Mouse (Mus musculus): Measurements from ENCODE around the gene Bcl9l.
"Not testable (repeated sequence)": the region's sequence is repeated elsewhere in the genome, so short reads cannot be mapped to it uniquely, and the experiment has no call there.

Gene Bcl9l

DNA sequence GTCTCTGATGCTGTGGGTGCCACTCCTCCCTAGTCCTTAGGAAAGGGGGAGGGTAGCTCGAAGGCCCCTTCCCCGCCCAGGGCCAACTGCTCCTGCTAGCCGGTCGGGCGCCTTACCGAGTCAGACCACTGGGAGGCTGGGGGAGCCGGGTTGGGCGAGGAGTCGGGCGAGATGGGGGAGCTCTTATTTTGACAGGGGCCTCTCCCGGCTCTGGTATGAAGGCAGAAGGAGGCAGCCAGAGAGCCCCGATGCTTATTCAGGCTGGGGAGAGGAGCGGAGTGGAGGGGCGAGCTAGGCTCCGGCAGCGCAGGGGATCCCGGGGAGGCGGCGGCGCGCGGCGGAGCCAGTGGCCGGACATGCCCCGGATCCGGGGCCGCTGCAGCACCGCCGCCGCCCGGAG lies at the start of gene Bcl9l:
Gene Bcl9l, plus strand, starts transcription at position 274 of the 400 bp plus-strand sequence.
- ATAC-seq (ENCODE audit: low TSS enrichment): peak; percentile 57

- ATAC-seq (ENCODE audit: low TSS enrichment): no peak
These were observed 46.9 kb upstream of the Bcl9l start for GRCm38 (mm10) chr9:44435747-44436146.

- ATAC-seq (ENCODE audit: low TSS enrichment): no peak
These were observed 41.7 kb upstream of the Bcl9l start, which contains the start of gene Foxr1 for GRCm38 (mm10) chr9:44440961-44441360. Gene Foxr1, minus strand, starts transcription at chr9:44441136.

DNA sequence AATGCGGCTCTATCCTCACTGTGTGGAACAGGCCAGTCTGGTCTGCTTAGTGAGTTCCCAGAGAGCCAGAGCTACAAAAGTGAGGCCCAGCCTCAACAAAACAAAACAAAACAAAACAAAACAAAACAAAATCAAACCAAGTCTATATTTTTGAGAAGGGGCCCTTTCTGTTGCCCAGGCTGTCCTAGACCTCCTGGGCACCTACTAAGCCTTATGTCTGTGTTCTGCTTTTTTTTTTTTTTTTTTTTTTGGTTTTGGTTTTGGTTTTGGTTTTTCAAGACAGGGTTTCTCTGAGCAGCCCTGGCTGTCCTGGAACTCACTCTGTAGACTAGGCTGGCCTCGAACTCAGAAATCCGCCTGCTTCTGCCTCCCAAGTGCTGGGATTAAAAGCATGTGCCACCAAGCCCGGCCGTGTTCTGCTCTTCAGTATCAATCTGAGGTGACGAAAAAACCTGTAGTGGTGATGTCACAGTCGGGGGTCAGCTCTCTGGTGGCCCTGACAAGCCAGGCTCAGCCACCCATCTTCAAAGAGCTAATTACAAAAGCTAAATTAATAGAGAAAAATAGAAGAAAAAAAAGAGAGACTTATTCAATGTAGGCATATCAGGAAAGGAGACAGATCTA lies 38.1 kb upstream of the Bcl9l start:
- ATAC-seq (ENCODE audit: low TSS enrichment): not testable (repeated sequence)

- ATAC-seq (ENCODE audit: low TSS enrichment): no peak
These were observed 32.2 kb upstream of the Bcl9l start for GRCm38 (mm10) chr9:44450387-44450786.

- ATAC-seq (ENCODE audit: low TSS enrichment): peak; percentile 56; the same call in 1 of the 2 replicates
These were observed 28.3 kb upstream of the Bcl9l start for GRCm38 (mm10) chr9:44454132-44454890.

GRCm38 (mm10) chr9:44454891-44455220 lies 27.8 kb upstream of the Bcl9l start, which contains the start of gene Upk2:
Gene Upk2, minus strand, starts transcription at chr9:44454976.
- no peak for ATAC-seq (ENCODE audit: low TSS enrichment)

DNA sequence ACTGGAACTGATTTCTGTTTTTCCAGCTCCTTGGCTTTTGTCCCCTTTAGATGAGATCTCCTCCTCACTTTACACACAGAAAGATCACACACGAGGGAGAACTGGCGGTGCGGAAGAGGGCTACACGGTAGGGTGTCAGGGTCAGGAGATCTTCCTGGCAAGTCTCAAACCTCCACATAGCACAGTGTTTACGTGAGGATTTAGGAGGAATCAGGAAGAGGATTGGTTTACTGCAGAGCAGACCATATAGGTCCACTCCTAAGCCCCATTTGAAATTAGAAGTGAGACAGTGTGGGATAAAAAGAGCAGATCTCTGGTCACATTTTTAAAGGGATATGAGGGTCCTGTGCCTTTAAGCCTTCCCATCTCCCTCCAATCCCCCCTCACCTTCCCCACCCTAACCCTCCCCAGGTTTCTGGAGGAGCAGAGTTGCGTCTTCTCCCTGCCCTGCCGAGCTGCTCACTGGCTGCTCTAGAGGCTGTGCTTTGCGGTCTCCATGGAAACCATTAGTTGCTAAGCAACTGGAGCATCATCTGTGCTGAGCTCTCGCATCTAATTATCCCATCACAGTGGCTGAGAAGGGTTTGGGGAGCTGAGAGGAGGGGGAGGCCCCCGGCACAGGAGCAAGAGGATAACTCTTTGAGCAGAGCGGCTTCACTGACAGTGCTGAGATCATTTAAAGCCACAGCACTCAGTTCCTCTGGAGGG lies 25.4 kb upstream of the Bcl9l start:
- peak; percentile 98 for ATAC-seq (ENCODE audit: low TSS enrichment)

DNA sequence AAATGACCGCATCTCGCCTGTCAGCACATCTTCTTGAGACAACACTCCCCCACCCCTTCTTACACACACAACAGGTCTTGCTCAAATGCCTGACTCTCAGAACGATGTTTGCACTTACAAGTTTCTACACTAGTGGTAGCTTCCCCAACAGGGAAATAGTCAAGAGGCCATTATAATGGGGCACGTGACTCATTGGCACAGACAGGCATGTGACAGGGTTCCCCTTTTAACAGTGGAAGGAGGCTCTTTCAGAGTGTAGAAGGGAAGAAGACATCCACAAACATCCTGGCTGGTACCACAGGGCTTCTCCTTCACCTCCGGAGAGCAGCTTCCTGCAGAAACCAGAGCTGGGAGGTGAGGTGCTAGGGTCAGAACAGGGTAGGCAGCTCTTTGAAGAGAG lies 20.7 kb upstream of the Bcl9l start:
- ATAC-seq (ENCODE audit: low TSS enrichment): no peak

- ATAC-seq (ENCODE audit: low TSS enrichment): no peak
These were observed 14.4 kb upstream of the Bcl9l start for GRCm38 (mm10) chr9:44468224-44468623.

DNA sequence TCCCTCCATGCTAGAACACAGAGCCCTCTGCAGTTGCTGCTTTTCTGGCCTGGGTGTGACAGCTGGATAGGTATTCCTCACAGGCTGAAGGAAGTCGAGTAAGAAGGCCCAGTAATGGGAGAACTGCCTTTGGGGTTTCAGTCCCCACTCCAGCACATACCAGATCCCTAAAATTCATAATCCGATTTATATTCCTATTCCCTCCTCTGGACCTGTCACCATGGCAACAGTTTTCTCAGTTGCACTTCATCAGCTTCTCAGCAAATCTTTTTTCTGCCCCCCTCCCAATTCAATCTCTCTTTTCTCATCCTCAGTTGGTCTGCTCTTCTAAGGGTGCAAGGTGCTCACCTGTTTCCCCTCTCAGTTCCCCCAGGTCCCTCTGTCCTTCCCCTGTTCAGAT lies 13.8 kb upstream of the Bcl9l start:
- no peak; the same call in 1 of the 2 replicates for ATAC-seq (ENCODE audit: low TSS enrichment)

DNA sequence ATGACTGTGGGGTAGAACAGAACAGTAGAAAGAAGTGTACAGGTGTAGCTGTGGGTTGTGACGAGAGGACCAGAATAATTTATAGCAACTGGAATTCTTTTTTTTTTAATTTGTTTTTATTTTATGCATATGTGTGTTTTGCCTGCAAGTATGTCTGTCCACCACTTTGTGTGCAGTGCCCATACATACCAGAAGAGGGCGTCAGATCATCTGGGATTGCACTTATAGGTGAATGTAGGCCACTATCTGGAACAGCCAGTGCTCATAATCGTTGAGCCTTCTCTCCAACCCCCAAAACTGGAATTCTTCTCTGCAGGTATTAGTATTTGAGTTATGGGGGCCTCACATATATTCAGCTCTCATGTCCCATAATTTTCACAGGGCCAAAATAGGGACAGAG lies 9.4 kb upstream of the Bcl9l start:
- no peak for ATAC-seq (ENCODE audit: low TSS enrichment)

- no peak for ATAC-seq (ENCODE audit: low TSS enrichment)
These were observed 8.3 kb upstream of the Bcl9l start for GRCm38 (mm10) chr9:44474327-44474726.

GRCm38 (mm10) chr9:44475936-44476335 lies 6.7 kb upstream of the Bcl9l start:
- ATAC-seq (ENCODE audit: low TSS enrichment): no peak

DNA sequence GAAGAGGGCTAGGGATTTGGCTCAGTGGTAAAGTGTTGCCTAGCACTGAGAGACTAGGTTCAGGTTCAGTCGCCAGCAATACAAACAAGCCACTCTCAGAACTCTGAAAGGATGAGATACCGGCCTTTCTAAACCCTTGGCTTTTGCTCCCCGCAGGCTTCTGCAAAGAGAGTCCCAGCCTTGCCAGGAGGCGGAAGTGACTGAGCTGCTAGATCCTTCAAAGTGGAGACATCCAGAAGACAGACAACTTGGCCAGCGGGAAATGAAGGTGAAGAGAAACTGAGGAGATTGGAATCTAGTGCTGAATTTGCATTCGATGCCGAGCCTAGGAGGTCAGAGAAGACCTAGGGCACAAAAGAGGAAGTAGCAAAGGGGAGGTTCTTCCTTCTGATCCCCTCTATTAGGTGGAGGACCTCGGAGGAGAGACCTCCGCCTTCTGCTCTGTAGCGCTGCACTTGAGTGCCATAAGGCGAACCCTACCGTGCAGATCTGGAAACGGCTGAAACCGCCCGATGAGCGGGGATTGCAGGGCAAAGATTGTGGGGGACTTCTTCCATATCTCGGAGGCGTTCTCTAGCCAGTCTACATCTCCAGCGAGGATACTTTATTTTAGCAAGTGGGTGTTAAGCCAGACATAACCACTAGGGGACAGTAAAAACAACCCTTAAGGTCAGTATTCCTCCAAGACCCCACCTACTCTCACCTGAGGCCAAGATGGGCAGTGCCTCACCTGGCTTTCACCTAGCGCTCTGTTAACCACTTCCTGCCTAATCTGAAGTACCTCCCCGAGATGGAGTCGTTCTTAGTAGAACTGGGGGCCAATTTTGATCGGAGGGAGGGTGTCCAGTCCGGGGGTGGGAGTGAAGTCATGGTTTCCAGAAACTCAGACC lies 5.0 kb upstream of the Bcl9l start:
- ATAC-seq (ENCODE audit: low TSS enrichment): no peak

- no peak for ATAC-seq (ENCODE audit: low TSS enrichment)
These were observed 4.2 kb upstream of the Bcl9l start for GRCm38 (mm10) chr9:44478229-44478921.

GRCm38 (mm10) chr9:44478959-44479605 lies 3.5 kb upstream of the Bcl9l start:
- ATAC-seq (ENCODE audit: low TSS enrichment): peak; percentile 15; the same call in 1 of the 2 replicates

GRCm38 (mm10) chr9:44479628-44480428 lies 2.8 kb upstream of the Bcl9l start:
- peak; percentile 71 for ATAC-seq (ENCODE audit: low TSS enrichment)

DNA sequence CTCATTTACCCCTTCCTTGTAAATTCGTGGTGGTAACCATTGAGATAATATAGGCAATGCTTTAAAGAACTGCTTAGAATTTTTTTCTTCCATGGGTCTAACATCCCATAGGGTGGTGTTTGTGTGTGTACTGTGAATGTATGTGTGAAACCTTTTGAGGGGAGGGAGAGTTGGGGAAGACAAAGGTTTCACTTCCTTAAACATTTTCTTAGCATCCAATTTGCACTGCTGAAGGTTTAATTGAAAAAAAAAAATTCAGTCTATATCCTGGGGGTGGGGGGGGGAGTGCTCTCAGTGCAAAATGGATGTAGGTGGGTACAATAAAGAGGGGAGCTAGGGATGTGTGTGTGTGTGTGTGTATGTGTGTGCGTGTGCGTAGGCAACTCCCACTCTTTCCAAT lies 513 bp upstream of the Bcl9l start:
- ATAC-seq (ENCODE audit: low TSS enrichment): no peak

DNA sequence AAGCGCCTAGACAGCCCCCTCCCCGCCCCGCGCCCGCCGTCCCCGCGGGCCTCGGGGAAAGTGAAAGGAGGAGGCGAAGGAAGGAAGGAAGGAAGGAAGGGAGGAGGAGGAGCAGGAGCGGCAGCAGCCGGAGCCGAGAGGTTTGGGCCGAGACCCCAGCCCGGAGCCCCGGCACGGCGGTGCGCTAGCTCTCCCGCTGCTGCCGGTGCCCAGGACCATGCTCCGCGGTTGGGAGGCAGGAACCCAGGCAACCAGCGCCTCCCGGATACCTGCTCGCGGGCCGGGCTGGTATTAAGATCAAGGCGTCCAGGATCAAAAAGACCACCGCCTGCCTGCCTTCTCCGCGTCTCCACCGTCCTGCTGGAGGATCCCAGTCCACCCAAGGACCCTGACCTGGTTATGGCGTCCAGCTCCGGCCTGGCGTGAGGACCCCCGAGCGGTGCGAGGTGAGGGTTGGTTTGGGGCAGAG lies 450 bp downstream of the Bcl9l start:
- ATAC-seq (ENCODE audit: low TSS enrichment): no peak
